Mouse (Mus musculus) thymus, postnatal 36 days (tissue): Measurements from ENCODE around the gene Mpp3.
"Not testable (repeated sequence)": the region's sequence is repeated elsewhere in the genome, so short reads cannot be mapped to it uniquely, and the experiment has no call there.

Experiments
- DNase-seq, 2 experiments: peaks; one replicate each; pipeline ENCODE4 v3.0.0; 2022; ENCODE audit warnings: mixed read lengths in 2 of 2

Mpp3 gene

DNA sequence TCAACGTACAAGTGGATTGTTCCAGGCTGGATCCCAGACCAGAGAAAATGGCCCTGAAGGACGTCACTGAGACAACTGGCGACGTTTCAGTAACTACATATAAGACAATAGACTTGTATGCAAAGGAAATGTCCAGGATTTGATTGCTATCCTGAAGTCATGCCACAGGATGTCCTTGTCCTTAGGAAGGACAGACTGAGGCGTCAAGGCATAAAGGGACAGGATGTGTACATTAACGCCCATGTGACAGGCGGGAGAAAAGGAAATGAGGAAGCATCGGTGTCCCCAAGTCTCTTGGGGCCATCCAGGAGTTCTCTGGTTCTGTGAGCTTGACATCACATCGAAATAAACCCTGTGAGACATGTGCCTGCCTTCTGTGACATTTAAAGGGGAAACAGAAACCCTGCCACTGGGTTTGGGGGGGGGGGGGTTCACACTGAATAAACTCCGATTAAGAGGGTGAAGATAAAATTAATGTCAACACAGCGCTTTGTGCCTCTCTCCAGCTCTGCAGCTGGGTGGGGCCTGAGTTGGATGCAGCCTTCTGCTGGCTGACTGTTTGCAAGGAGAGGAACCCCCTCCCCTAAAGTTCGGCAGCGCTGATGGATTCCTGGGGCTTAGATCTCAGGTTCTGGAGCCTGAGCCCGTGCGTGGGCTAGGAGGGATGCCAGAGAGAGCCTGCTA, 19.2 kb downstream of the Mpp3 start:
- DNase-seq = no peak

GRCm38 (mm10) chr11:102008372-102008771, 19.9 kb downstream of the Mpp3 start:
- DNase-seq = no peak

DNA sequence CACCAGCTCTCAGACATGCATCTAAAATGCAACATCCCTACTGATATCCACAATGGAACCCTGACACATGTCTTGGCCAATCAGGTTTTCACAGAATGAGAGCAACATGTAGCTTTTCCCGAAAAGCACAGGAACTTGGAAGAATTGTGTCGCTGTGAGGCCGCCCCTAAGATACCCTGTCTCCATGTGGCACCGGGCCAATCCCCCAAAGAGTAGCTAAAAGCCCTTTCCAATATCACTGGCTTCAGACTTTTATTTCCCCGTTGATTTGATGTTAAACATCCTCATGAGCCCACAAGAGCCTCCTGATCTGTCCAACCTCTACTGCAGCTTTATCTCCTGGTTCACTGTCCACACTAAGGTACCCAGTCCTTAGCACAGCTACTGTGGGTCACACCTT, 21.6 kb downstream of the Mpp3 start:
- no peak for DNase-seq

DNA sequence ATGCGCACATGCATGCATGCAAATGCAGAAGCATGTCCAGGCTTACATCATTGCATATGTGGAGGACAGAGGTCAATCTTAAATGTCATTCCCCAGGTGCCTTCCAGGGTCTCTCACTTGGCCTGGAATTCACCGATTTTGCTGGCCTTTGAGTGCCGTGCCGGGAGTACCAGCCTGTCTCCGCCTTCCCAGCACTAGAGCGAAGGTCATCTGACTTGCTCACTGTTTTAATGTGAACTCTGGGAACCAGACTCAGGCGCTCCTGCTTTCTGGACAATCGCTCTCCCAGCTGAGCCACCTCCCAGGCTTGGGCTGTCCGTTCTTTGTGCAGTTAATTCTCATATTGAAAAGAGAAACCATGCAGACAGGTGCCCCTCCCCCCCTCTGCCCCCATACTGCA, 22.0 kb downstream of the Mpp3 start:
- no peak for DNase-seq

- no peak for DNase-seq
These were observed 24.0 kb downstream of the Mpp3 start for GRCm38 (mm10) chr11:102004251-102004650.

GRCm38 (mm10) chr11:101999466-101999865, 28.8 kb downstream of the Mpp3 start:
- DNase-seq = no peak

- DNase-seq = no peak
These were observed 30.0 kb downstream of the Mpp3 start for GRCm38 (mm10) chr11:101998258-101998657.

DNA sequence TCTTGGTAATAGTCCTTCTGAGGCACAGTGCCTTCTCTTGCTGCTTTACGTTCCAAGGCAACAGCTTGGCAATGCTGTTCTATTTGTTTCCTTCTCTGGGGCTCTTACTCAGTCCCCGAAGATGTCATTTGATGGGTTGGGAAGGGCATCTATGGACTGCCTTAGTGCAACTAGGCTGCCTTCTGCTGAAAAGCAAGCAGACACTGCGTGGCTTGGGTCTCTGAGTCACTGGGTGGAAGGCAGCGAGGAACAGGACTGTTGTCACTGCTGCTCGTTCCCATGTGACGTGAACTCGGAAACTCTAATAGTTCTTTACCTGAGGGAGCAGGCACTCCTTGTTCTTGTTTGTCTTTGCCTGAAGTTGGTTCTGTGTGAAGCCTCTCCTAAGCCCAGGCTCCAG, 32.3 kb downstream of the Mpp3 start:
- no peak for DNase-seq

DNA sequence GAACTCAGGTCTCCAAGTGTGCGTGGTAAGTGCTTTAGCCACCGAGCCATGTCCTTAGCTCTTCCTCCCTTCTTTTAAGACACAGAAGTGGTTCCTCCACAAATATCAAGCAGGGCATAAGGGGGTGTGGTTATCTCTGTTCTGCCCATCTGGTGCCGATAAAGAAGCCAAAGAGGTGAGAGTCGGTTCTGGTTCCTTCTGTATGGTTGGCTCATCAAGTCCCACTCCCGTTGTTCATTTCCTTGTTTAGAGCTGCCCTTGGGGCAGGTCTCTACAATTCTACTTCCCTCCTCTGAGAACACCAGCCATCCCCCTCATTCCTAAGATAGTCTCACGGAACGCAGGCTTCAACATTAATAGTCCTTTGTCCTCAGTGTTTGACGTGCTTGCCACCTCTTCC, 34.2 kb downstream of the Mpp3 start:
- no peak for DNase-seq

DNA sequence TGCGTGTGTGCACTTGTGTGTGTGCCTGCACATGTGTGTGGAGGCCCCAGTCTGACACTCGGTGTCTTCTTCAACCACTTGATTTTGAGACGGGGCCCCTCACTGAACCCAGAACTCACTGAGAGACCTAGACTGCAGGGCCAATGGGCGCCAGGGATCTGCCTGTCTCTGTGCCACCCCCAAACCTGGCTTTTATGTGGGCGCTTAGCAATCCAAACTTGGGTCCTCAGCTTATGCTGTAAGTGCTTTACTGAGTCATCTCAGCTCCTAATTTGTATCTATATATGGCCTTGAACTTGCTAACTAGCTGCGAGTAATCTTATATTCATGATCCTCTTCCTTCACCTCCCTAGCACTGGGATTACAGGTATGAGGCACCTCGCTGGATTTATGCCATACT, 35.9 kb downstream of the Mpp3 start:
- DNase-seq = no peak

- DNase-seq = no peak
These were observed 36.4 kb downstream of the Mpp3 start for GRCm38 (mm10) chr11:101991813-101992212.

DNA sequence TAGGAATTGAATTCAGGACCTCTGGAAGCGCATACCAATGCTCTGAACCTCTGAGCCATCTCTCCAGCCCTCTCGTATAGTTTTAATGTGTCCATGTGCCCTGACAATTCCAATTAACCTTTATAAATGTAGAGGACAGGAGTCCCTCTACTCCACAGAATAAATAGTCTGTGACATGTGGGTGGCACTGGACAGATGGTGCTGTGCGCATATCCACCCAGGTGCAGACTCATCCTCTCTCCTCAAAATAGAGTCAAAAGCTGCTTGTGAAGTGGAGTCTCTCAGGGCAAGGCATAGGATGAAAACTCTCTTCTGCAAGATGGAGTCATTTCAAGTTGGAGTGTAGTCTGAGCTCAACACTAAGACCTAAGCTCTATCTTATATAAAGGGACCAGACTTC, 38.0 kb downstream of the Mpp3 start:
- no peak for DNase-seq

DNA sequence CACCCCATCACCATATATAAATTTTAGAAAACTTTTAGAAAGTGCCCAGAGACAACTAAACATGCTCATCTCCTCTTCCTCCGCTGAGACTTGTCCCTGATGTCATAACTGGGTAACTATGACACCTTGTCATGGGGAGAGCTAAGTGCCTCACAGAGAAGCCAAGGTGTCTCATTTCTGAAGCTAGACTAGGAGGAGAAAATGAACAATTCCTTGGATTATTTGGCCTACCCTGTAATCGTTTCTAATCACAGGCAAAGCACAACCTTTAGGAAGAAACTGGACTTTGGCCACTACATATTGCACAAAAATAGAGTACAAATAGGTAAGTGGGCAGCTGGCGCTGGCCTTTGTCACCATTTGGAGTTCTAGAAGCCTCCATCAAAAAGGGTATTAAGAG, 41.3 kb downstream of the Mpp3 start, which contains the start of gene Dusp3:
TSS of gene Dusp3 (minus strand) at position 101 of the 400 bp plus-strand sequence.
- DNase-seq = no peak

DNA sequence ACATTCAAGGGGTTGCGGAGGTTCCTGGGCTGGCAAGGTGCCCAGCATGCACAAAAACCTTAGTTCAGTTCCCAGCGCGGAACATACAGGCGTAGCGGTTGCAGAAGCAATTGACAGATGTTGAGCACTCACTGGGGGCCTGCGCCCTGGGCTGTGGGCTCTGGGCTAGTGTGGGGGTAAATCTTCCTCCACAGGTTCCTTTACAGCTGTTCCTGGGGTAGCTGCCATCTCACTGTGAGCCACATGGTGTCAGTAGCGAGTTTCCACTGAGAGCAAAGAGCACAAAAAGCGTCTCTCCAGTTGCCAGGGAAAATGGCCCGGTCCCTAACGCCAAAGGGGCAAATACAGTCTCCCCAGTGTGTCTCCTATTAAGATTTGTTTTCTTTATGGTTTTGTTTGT, 42.3 kb downstream of the Mpp3 start:
- peak; percentile 41 to 45 for DNase-seq

GRCm38 (mm10) chr11:101985450-101985849, 42.8 kb downstream of the Mpp3 start:
- not testable (repeated sequence) for DNase-seq

DNA sequence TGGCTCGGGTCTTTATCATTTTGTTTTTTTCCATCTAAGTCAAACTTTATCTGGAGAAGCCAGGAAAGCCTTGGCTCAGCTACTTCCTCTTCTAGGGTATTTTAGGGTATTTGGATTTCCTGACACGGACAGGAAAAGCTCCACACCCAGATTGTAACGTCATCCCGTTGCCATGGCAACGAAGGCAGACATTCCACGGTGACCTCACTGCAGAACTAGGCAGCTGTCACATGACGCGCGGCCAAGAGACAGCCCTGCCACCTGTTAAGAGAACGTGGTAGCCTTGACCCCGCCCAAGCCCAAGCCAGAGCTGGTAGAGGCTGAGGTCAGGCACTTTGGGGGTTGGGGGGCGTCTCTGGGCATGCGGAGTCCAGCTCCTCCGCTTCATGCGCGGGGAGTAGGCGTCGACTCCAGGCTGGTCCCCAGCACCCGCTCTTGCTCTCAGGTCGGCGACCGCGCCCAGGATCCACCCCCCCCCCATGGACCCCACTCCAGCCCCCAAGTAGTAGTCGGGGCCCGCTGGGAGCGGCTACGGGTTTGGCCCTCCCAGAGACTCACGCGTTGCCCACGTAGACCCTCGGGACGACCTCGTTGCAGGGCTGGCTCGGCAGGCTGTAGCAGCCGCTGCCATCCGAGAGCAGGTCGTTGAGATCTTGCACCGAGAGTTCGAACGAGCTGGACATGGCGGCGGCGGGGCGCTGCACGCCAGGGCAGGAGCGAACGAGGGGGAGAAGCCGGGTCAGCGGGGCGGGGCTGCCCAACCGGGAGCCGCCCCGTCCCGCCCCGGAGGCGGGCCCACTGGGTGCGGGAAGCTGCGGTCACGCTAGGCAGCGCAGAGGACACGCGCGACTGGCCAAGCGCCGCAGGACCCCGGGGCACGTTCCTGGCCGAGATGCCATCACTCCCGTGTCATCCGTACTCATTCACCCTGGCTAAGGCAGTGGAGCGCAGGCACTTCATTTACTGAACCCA, 43.9 kb downstream of the Mpp3 start, which contains the start of gene Cfap97d1:
TSS of gene Cfap97d1 (plus strand) at position 226 of the 972 bp plus-strand sequence.
- DNase-seq = peak; percentile 20 to 32

DNA sequence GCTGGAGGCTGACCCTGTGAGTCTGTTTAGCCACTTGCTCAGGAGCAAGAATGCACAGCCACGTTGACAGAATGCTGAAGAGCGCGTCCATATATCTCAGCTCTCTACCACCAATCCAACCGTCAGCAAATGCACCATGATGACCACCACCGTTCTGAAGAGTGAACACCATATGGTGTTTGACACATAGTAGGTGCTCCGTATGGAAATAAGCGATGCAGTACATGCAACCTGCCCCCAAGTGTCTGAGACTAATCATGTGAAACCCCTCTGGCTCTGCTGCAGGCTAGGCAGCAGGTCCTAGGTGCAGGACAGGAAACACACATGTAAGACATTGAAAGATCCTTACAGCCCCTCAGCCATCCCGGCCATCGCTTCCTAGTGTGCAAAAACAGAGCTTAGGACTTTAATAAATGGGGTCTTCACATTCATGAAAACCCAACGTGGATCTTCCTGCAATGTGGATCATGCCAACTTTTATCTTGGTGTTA, 44.8 kb downstream of the Mpp3 start:
- DNase-seq = no peak

DNA sequence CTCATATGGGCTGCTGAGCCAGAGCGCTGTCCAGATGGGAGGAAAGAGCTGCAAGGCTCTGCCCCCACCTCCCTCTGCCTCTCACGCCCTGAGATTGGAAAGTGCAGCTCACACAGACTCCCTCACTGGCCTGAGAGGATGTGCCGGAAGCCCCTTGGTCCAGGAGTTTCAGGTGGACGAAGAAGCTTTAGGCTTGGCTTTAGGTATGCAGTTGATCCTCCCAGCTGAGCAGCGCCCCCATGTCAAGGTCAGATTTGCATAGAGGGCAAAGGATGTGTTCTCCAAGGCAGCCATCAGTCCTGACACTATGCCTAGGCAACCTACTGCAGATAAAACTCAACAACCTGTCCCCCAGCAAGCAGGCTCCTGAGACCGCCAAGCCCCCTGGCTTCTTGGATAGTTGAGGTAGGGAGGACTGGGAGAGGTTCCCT, 45.3 kb downstream of the Mpp3 start:
- no peak for DNase-seq

GRCm38 (mm10) chr11:101981850-101982249, 46.4 kb downstream of the Mpp3 start:
- DNase-seq = no peak

DNA sequence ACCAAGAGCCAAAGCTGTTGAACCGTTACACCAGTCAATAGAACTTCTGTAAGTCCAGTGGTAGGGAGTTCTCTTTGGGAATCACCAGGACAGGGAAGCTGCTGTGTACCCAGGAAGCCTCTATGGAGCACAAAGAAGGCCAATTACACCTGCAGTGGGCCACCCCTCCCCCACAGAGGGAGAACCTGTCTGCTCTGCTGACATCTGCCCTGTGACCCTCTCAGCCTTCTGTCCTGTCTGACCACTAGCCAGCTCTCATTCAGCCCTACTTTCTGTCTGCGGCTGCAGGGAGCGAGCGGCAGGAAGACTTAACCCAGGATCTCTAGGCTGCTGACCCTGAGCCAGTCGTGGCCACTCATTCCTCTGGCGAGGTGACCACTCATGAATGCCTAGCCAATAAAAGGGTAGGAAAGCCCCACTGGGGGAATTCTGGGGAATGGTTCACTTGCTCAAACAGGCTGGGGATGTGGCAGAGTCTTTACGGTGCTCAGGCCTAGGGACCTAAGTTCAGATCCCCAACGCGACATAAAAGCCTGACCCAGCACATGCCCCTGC, 47.6 kb downstream of the Mpp3 start:
- DNase-seq = no peak

GRCm38 (mm10) chr11:101979140-101979539, 49.1 kb downstream of the Mpp3 start:
- no peak for DNase-seq

DNA sequence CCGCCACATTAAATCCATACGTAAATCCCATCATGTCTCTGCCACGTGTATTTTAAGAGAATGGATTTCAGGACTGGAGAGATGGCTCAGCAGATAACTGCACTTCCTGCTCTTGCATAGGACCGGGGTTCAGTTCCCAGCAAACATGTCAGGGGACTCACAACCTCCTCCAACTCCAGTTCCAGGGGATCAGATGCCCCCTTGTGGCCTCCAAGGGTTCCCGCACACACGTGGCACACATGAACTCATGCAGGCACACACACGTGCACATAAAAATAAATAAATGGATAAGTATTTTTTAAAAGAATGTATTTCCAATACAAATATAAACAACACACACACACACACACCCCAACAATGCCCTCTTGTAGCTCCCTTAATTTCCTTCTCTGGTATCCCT, 51.3 kb downstream of the Mpp3 start:
- no peak for DNase-seq

- no peak for DNase-seq
These were observed 53.3 kb downstream of the Mpp3 start for GRCm38 (mm10) chr11:101974923-101975322.
